8 mouse cellular contexts compared by ENCODE assay signal in genomic region chr6:12748787-12749530, GRCm38 (mm10). TPM values are rescaled to one million over a fixed set of nuclear protein-coding genes. Genes with fewer than 3 reads are reported as not detected.
A peak's percentile ranks its signal among the peaks of the same experiment; 100 is the strongest.
DNase-seq lines count a peak whose midpoint lies in the region; ATAC-seq and TF ChIP-seq lines count a peak whose summit lies in the region.

Thsd7a (minus strand) TSS chr6:12749410.

- H3ac ChIP-seq in myocyte (ENCODE audit: control insufficient read depth, insufficient read length): peak within 1 kb of the TSS; percentile 56

- WGBS in embryonic facial prominence, embryonic 14.5 days: under 1% methylated on average over 50 of the region's 56 CpGs
- WGBS in kidney, embryonic 14.5 days: under 1% methylated on average over 46 of the region's 56 CpGs
- WGBS in limb, embryonic 13.5 days: 0% methylated on average over 56 of the region's 56 CpGs

- peak; percentile 51 for TF ChIP-seq POLR2A in myocyte (IDR thresholded peaks at IDR 0.05; ENCODE audit: insufficient read length, low read depth)

- H3K27me3 ChIP-seq in megakaryocyte, embryonic 14.5 days (replicated peaks): peaks cover 31% of the 10 kb centered on the region
- H3K27me3 ChIP-seq in embryonic facial prominence, embryonic 14.5 days (replicated peaks; ENCODE audit: control insufficient read depth, insufficient read depth, low read length): no peaks in the 10 kb centered on the region
- H3K27me3 ChIP-seq in kidney, embryonic 14.5 days (ENCODE audit: control insufficient read depth, insufficient read depth, low read length): peaks cover 4% of the 10 kb centered on the region; the same call in 1 of the 2 replicates
- no peaks in the 10 kb centered on the region for H3K27me3 ChIP-seq in limb, embryonic 13.5 days
- H3K27me3 ChIP-seq in myocyte (ENCODE audit: control insufficient read depth, insufficient read depth, insufficient read length): no peaks in the 10 kb centered on the region

- peak within 1 kb of the TSS; percentile 74 for H3K27ac ChIP-seq in embryonic facial prominence, embryonic 14.5 days (replicated peaks; ENCODE audit: low read depth, low read length)
- H3K27ac ChIP-seq in kidney, embryonic 14.5 days (ENCODE audit: low read depth, low read length): peak within 1 kb of the TSS; percentile 21; the same call in 1 of the 2 replicates
- H3K27ac ChIP-seq in limb, embryonic 13.5 days: peak within 1 kb of the TSS; percentile 77

- peak; percentile 71 for DNase-seq in embryonic facial prominence, embryonic 14.5 days (ENCODE audit: low spot score)
- DNase-seq in heart, adult 9 months (ENCODE audit: low spot score in 2 of 2): peak; percentile 46 to 52
- DNase-seq in urinary bladder, postnatal 14 days (ENCODE audit: low spot score): peak; percentile 35

- peak within 1 kb of the TSS; percentile 96 for H3K4me2 ChIP-seq in embryonic facial prominence, embryonic 14.5 days (ENCODE audit: low read depth, low read length)
- peak within 1 kb of the TSS; percentile 88 for H3K4me2 ChIP-seq in kidney, embryonic 14.5 days (replicated peaks; ENCODE audit: low read depth, low read length)
- H3K4me2 ChIP-seq in limb, embryonic 13.5 days (replicated peaks): peak within 1 kb of the TSS; percentile 91
- H3K4me2 ChIP-seq in myocyte (ENCODE audit: low read depth): peak within 1 kb of the TSS; percentile 74

- H3K4me3 ChIP-seq in megakaryocyte, embryonic 14.5 days (replicated peaks): peak within 1 kb of the TSS; percentile 87
- H3K4me3 ChIP-seq in embryonic facial prominence, embryonic 14.5 days (ENCODE audit: low read depth, low read length): peak within 1 kb of the TSS; percentile 67
- H3K4me3 ChIP-seq in kidney, embryonic 14.5 days (ENCODE audit: low read length): peak within 1 kb of the TSS; percentile 59
- peak within 1 kb of the TSS; percentile 70 for H3K4me3 ChIP-seq in limb, embryonic 13.5 days
- H3K4me3 ChIP-seq in myocyte: peak within 1 kb of the TSS; percentile 37

- peak within 1 kb of the TSS; percentile 75 for H3K9ac ChIP-seq in embryonic facial prominence, embryonic 14.5 days (ENCODE audit: low read depth, low read length)
- peak within 1 kb of the TSS; percentile 56 for H3K9ac ChIP-seq in kidney, embryonic 14.5 days (ENCODE audit: low read depth, low read length)
- H3K9ac ChIP-seq in limb, embryonic 13.5 days: peak within 1 kb of the TSS; percentile 78

- peaks cover 4% of the 10 kb centered on the region; the same call in 1 of the 2 replicates for H3K9me3 ChIP-seq in megakaryocyte, embryonic 14.5 days
- H3K9me3 ChIP-seq in embryonic facial prominence, embryonic 14.5 days (ENCODE audit: control insufficient read depth, low read length): no peaks in the 10 kb centered on the region
- H3K9me3 ChIP-seq in kidney, embryonic 14.5 days (ENCODE audit: control insufficient read depth, low read length): no peaks in the 10 kb centered on the region
- H3K9me3 ChIP-seq in limb, embryonic 13.5 days: no peaks in the 10 kb centered on the region

- H3K4me1 ChIP-seq in megakaryocyte, embryonic 14.5 days: peaks cover 11% of the 10 kb centered on the region
- H3K4me1 ChIP-seq in embryonic facial prominence, embryonic 14.5 days (ENCODE audit: control insufficient read depth, insufficient read depth, low read length): no peaks in the 10 kb centered on the region
- H3K4me1 ChIP-seq in kidney, embryonic 14.5 days (ENCODE audit: control insufficient read depth, insufficient read depth, low read length): no peaks in the 10 kb centered on the region
- H3K4me1 ChIP-seq in limb, embryonic 13.5 days: peaks cover 6% of the 10 kb centered on the region; the same call in 1 of the 2 replicates

- H3K79me2 ChIP-seq in myocyte (ENCODE audit: control insufficient read depth, insufficient read depth): no peaks in the 10 kb centered on the region

- no peaks in the 10 kb centered on the region for H3K36me3 ChIP-seq in megakaryocyte, embryonic 14.5 days (replicated peaks; ENCODE audit: low read length)
- H3K36me3 ChIP-seq in embryonic facial prominence, embryonic 14.5 days (ENCODE audit: control insufficient read depth, insufficient read depth, low read length): no peaks in the 10 kb centered on the region
- H3K36me3 ChIP-seq in kidney, embryonic 14.5 days (ENCODE audit: control insufficient read depth, insufficient read depth, low read length): no peaks in the 10 kb centered on the region
- no peaks in the 10 kb centered on the region for H3K36me3 ChIP-seq in limb, embryonic 13.5 days
- no peaks in the 10 kb centered on the region for H3K36me3 ChIP-seq in myocyte (ENCODE audit: control insufficient read depth, insufficient read depth)

- ATAC-seq in megakaryocyte, adult 5-6 weeks (ENCODE audit: poor library complexity, severe bottlenecking): no peak
- peak; percentile 88 for ATAC-seq in embryonic facial prominence, embryonic 14.5 days (ENCODE audit: low read depth)
- peak; percentile 92 for ATAC-seq in kidney, embryonic 14.5 days (ENCODE audit: low FRiP score, low TSS enrichment)
- peak; percentile 90 for ATAC-seq in limb, embryonic 13.5 days (ENCODE audit: low FRiP score, low read depth)

TF ChIP-seq in myocyte, 11 proteins besides CTCF, POLR2A, EP300 and RAD21:
- TF ChIP-seq USF1 (IDR thresholded peaks at IDR 0.05; ENCODE audit: low read depth) (no peak), MYOD1 (IDR thresholded peaks at IDR 0.05; ENCODE audit: control insufficient read depth in 1 of 3, insufficient read length in 2 of 3, low read depth in 2 of 3) (peak in 2 of 3 experiments; percentile 27 to 57), REST (IDR thresholded peaks at IDR 0.05; ENCODE audit: insufficient read depth, insufficient read length) (no peak), CEBPB (IDR thresholded peaks at IDR 0.05; ENCODE audit: insufficient read depth, poor library complexity, severe bottlenecking) (no peak), TCF3 (IDR thresholded peaks at IDR 0.05; ENCODE audit: insufficient read length, low read depth) (no peak), MAX (IDR thresholded peaks at IDR 0.05; ENCODE audit: low read depth) (no peak), MYOG (IDR thresholded peaks at IDR 0.05; ENCODE audit: control insufficient read depth in 1 of 3, insufficient read depth in 1 of 3, insufficient read length in 2 of 3, low read depth in 2 of 3) (peak in 2 of 3 experiments; percentile 77 to 79), TCF12 (IDR thresholded peaks at IDR 0.05; ENCODE audit: insufficient read depth, poor library complexity, severe bottlenecking) (no peak), E2F4 (IDR thresholded peaks at IDR 0.05; ENCODE audit: insufficient read depth) (no peak)

RNA-seq across cellular contexts. Expression of gene Thsd7a, which starts in this region (rescaled TPM):
- 0.02 and 0.14 TPM in 2 replicates for polyA plus RNA-seq in megakaryocyte, embryonic 14.5 days (2012; ENCODE audit: insufficient read depth, low replicate concordance)
- total RNA-seq in megakaryocyte, adult 5-6 weeks (2015): 0.05 TPM in 1 of 2 replicates, not detected in the other
- 0.51 TPM in 1 of 2 replicates, not detected in the other for total RNA-seq in megakaryocyte, adult 5-6 weeks (2017)
- polyA plus RNA-seq in embryonic facial prominence, embryonic 14.5 days (2014; fragmentation: Nextera tagmentation; extraction: Ambion mirVana): 4.7 and 4.9 TPM in 2 replicates
- 3.2 and 5.1 TPM in 2 replicates for polyA plus RNA-seq in kidney, embryonic 14.5 days (2014; fragmentation: Nextera tagmentation; extraction: Ambion mirVana)
- polyA plus RNA-seq in limb, embryonic 13.5 days (2015; fragmentation: Nextera tagmentation; extraction: Ambion mirVana): 6.6 and 7.6 TPM in 2 replicates
- 5.0 TPM for polyA plus RNA-seq in myocyte (2012; fragmentation: generic; extraction: Trizol)

Comparison
In these comparisons a context has a peak if more than half of its experiments do, and no peak if none do; other contexts are left out.
1. H3K4me3 ChIP-seq: peak in every context shown above with its lines; median percentile 87 in megakaryocyte, embryonic 14.5 days; 70 in limb, embryonic 13.5 days; 67 in embryonic facial prominence, embryonic 14.5 days; 59 in kidney, embryonic 14.5 days; 37 in myocyte.
2. H3K27ac ChIP-seq: peak in every context shown above with its lines; median percentile 77 in limb, embryonic 13.5 days; 74 in embryonic facial prominence, embryonic 14.5 days; 21 in kidney, embryonic 14.5 days.